Mouse (Mus musculus) embryonic facial prominence, embryonic 12.5 days (tissue): ENCODE measurements around the gene Myh10. TPM values are rescaled to one million over a fixed set of nuclear protein-coding genes. Genes with fewer than 3 reads are reported as not detected.
"Not testable (repeated sequence)": the region's sequence is repeated elsewhere in the genome, so short reads cannot be mapped to it uniquely, and the experiment has no call there.

Source experiments
- ATAC-seq: fragments of 200-750 bp; cut with Nextera tagmentation; 2 replicates; pipeline ENCODE4 v1.8.0; 2017; ENCODE audit not compliant: insufficient number of reproducible peaks, insufficient read depth, low FRiP score, low TSS enrichment
- H3K27ac ChIP-seq: fragments of 300-500 bp; sonication (generic); 2 replicates; pipeline ENCODE4 v1.5.1; 2016; ENCODE audit warnings: mild to moderate bottlenecking
- H3K27me3 ChIP-seq: fragments of 300-500 bp; sonication (generic); 2 replicates; pipeline ENCODE4 v1.6.1; 2016; ENCODE audit warnings: mild to moderate bottlenecking, moderate library complexity
- H3K36me3 ChIP-seq: fragments of 300-500 bp; sonication (generic); 2 replicates; pipeline ENCODE4 v1.6.1; 2016; ENCODE audit warnings: mild to moderate bottlenecking
- H3K4me1 ChIP-seq: fragments of 300-500 bp; sonication (generic); 2 replicates; pipeline ENCODE4 v1.6.1; 2016
- H3K4me2 ChIP-seq: fragments of 300-500 bp; sonication (generic); replicated peaks from 2 replicates; pipeline ENCODE4 v1.6.1; 2016; ENCODE audit warnings: mild to moderate bottlenecking, moderate library complexity
- H3K4me3 ChIP-seq: fragments of 300-500 bp; sonication (generic); 2 replicates; pipeline ENCODE4 v1.5.1; 2016; ENCODE audit warnings: mild to moderate bottlenecking
- H3K9ac ChIP-seq: fragments of 300-500 bp; sonication (generic); 2 replicates; pipeline ENCODE4 v1.6.1; 2016; ENCODE audit warnings: mild to moderate bottlenecking, moderate library complexity
- H3K9me3 ChIP-seq: fragments of 300-500 bp; sonication (generic); 2 replicates; pipeline ENCODE4 v1.6.1; 2016; ENCODE audit warnings: mild to moderate bottlenecking, moderate library complexity
- WGBS: fragments of 180-500 bp; shearing (Covaris S2); methylation state at CpG from one replicate; pipeline ENCODE4 v1.1.7; 2016; 5-methylcytosine and 5-hydroxymethylcytosine counted together
- polyA plus RNA-seq: library from polyadenylated mRNA; unstranded; fragments of >200 nt; fragmentation: Nextera tagmentation; extraction: Ambion mirVana; gene quantifications from 2 replicates; pipeline ENCODE4 v1.2.1, GENCODE M21; 2016

The Myh10 gene
- polyA plus RNA-seq, 1 experiment from 2014 or later = 169 TPM

- Histone ChIP-seq H3K4me3 (no peak overlapping the region), H3K4me2 (no peak overlapping the region), H3K9me3 (no peaks in the 10 kb centered on the region), H3K36me3 (peaks cover 57% of the 10 kb centered on the region), H3K27me3 (no peaks in the 10 kb centered on the region), H3K9ac (no peak overlapping the region), H3K4me1 (no peaks in the 10 kb centered on the region), H3K27ac (no peak overlapping the region)
- 92% methylated on average over 15 of the region's 15 CpGs for WGBS
- no peak for ATAC-seq
These were observed 131.0 kb downstream of the Myh10 start for GRCm38 (mm10) chr11:68822326-68822725.

- Histone ChIP-seq H3K9ac (no peak overlapping the region), H3K9me3 (no peaks in the 10 kb centered on the region), H3K4me1 (no peaks in the 10 kb centered on the region), H3K27me3 (no peaks in the 10 kb centered on the region), H3K27ac (no peak overlapping the region), H3K36me3 (peaks cover 48% of the 10 kb centered on the region), H3K4me3 (no peak overlapping the region), H3K4me2 (no peak overlapping the region)
- WGBS = 79% methylated on average over 3 of the region's 3 CpGs
- no peak for ATAC-seq
These were observed 135.4 kb downstream of the Myh10 start for GRCm38 (mm10) chr11:68826735-68827134.

DNA sequence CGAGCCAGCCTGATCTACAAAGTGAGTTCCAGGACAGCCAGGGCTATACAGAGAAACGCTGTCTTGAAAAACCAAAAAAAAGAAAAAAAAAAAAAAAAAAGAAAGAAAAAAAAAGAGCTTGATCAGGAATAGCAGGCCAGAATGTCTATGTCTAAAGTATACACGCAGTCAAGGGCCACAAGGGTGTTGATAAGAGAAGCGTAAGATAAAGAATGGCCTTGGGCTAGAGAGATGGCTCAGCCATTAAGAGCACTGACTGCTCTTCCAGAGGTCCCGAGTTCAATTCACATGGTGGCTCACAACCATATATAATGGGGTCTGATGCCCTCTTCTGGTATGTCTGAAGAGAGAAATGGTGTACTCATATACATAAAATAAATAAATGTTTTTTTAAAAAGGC lies 140.2 kb downstream of the Myh10 start:
- H3K36me3 ChIP-seq = peaks cover 70% of the 10 kb centered on the region
- H3K4me2 ChIP-seq, H3K9ac ChIP-seq, H3K4me1 ChIP-seq, H3K27me3 ChIP-seq, H3K9me3 ChIP-seq, H3K27ac ChIP-seq, ATAC-seq, H3K4me3 ChIP-seq: not testable (repeated sequence)
- WGBS = 94% methylated on average over 5 of the region's 5 CpGs

- Histone ChIP-seq H3K36me3 (peaks cover 64% of the 10 kb centered on the region), H3K4me1 (no peaks in the 10 kb centered on the region), H3K4me2 (no peak overlapping the region), H3K9me3 (no peaks in the 10 kb centered on the region), H3K4me3 (no peak overlapping the region), H3K9ac (no peak overlapping the region), H3K27me3 (no peaks in the 10 kb centered on the region), H3K27ac (no peak overlapping the region)
- no peak for ATAC-seq
- 56% methylated on average over 4 of the region's 4 CpGs for WGBS
These were observed 141.4 kb downstream of the Myh10 start for GRCm38 (mm10) chr11:68832793-68833192.

DNA sequence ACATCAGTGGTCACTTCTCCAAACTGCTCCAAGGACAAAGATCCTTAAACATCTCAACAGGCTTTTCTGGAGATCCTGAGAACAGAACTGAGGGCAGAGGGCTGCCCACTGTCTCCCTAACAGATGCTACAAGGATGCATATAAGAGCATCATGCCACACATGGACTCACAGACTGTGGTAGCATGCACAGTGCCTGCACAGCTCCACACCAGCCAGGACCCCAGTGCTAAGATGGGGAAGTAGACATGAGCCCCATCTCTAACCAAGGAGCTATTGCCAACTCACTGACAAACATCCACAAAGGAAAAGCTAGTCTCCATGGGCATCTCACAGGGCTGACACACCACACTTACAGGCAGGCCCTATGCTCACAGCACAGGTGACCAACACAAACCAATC lies 142.2 kb downstream of the Myh10 start:
- H3K4me3 ChIP-seq = no peak overlapping the region
- H3K27ac ChIP-seq = no peak overlapping the region
- no peaks in the 10 kb centered on the region for H3K27me3 ChIP-seq
- no peak for ATAC-seq
- no peaks in the 10 kb centered on the region for H3K4me1 ChIP-seq
- no peak overlapping the region for H3K4me2 ChIP-seq
- no peaks in the 10 kb centered on the region for H3K9me3 ChIP-seq
- no peak overlapping the region for H3K9ac ChIP-seq
- H3K36me3 ChIP-seq = peaks cover 62% of the 10 kb centered on the region

DNA sequence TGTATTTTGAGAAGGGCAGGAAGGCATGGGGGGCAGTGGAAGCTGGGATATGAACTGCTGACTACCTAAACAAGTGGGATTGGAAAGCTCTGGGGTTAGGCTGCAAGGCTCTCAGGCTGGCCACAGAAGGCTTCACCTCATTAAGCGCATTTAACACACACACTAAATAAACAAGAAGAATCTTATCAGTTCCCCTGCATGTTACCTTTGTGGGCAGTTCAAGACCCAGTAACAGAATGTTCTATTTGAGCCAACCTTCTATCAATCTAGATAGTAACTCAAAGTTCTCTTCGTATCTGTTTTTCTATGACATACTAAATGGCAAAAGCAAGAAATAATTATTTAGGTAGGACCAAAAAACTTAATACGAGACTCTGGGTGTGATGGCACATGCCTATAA lies 143.7 kb downstream of the Myh10 start:
- no peak for ATAC-seq
- Histone ChIP-seq H3K9me3 (no peaks in the 10 kb centered on the region), H3K4me1 (no peaks in the 10 kb centered on the region), H3K36me3 (peaks cover 63% of the 10 kb centered on the region), H3K4me2 (no peak overlapping the region), H3K9ac (no peak overlapping the region), H3K27ac (no peak overlapping the region), H3K27me3 (no peaks in the 10 kb centered on the region), H3K4me3 (no peak overlapping the region)
- WGBS = 93% methylated on average over 3 of the region's 3 CpGs

GRCm38 (mm10) chr11:68839606-68840005 lies 148.2 kb downstream of the Myh10 start:
- no peak overlapping the region for H3K4me3 ChIP-seq
- H3K4me1 ChIP-seq = no peaks in the 10 kb centered on the region
- no peak overlapping the region for H3K27ac ChIP-seq
- H3K4me2 ChIP-seq = no peak overlapping the region
- 91% methylated on average over 5 of the region's 5 CpGs for WGBS
- H3K27me3 ChIP-seq = no peaks in the 10 kb centered on the region
- H3K9me3 ChIP-seq = no peaks in the 10 kb centered on the region
- ATAC-seq = no peak
- H3K9ac ChIP-seq = no peak overlapping the region
- H3K36me3 ChIP-seq = peaks cover 64% of the 10 kb centered on the region

GRCm38 (mm10) chr11:68850862-68851261 lies 159.5 kb downstream of the Myh10 start:
- Histone ChIP-seq H3K4me2 (peak overlapping the region; percentile 20; the same call in 1 of the 2 replicates), H3K9me3 (no peaks in the 10 kb centered on the region), H3K27ac (no peak overlapping the region), H3K9ac (peak overlapping the region; percentile 12; the same call in 1 of the 2 replicates), H3K4me3 (no peak overlapping the region), H3K36me3 (no peaks in the 10 kb centered on the region), H3K4me1 (peaks cover 17% of the 10 kb centered on the region), H3K27me3 (no peaks in the 10 kb centered on the region)
- 89% methylated on average over 7 of the region's 7 CpGs for WGBS
- no peak for ATAC-seq

- no peaks in the 10 kb centered on the region for H3K36me3 ChIP-seq
- H3K27me3 ChIP-seq = no peaks in the 10 kb centered on the region
- H3K4me2 ChIP-seq = peak overlapping the region; percentile 62
- ATAC-seq = no peak
- peak overlapping the region; percentile 82 for H3K9ac ChIP-seq
- H3K9me3 ChIP-seq = no peaks in the 10 kb centered on the region
- WGBS = 2% methylated on average over 13 of the region's 13 CpGs
- peak overlapping the region; percentile 70 for H3K4me3 ChIP-seq
- H3K4me1 ChIP-seq = peaks cover 17% of the 10 kb centered on the region
- H3K27ac ChIP-seq = peak overlapping the region; percentile 97
These were observed 160.5 kb downstream of the Myh10 start for GRCm38 (mm10) chr11:68851644-68852485.

- H3K9me3 ChIP-seq = no peaks in the 10 kb centered on the region
- H3K36me3 ChIP-seq = no peaks in the 10 kb centered on the region
- H3K4me3 ChIP-seq = peak overlapping the region; percentile 70
- ATAC-seq = peak; percentile 73
- H3K9ac ChIP-seq = peak overlapping the region; percentile 82
- H3K4me1 ChIP-seq = peaks cover 17% of the 10 kb centered on the region
- no peaks in the 10 kb centered on the region for H3K27me3 ChIP-seq
- peak overlapping the region; percentile 62 for H3K4me2 ChIP-seq
- WGBS = under 1% methylated on average over 35 of the region's 36 CpGs
- H3K27ac ChIP-seq = peak overlapping the region; percentile 97
These were observed 161.1 kb downstream of the Myh10 start for GRCm38 (mm10) chr11:68852486-68852901.

DNA sequence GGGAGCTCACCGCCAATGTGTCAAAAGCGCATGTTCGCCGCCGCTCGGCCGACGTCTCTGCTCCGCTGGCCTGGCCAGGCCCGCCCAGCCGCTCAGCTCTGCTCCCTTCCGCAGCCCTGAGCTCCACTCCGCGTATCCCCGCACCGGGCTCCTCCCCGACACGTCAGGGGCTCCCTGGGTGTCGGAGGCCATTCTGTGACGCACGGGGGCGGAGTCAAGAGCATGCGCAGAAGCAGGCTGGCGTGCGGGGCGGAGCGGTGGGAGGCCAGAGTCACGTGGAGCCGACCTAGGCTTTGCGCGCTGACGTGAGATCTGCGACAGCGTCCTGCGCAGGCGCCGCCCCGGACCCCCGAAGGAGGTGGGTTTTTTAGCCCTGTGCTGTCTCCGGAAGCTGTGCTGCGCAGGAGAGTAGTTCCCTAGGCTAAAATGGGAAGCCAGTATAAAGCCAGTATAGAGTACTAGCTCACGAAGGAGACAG lies 161.6 kb downstream of the Myh10 start:
- peak; percentile 99 for ATAC-seq
- Histone ChIP-seq H3K4me1 (peaks cover 17% of the 10 kb centered on the region), H3K4me2 (peak overlapping the region; percentile 62), H3K36me3 (no peaks in the 10 kb centered on the region), H3K9ac (peak overlapping the region; percentile 82), H3K27me3 (no peaks in the 10 kb centered on the region), H3K9me3 (no peaks in the 10 kb centered on the region), H3K27ac (peak overlapping the region; percentile 97), H3K4me3 (peak overlapping the region; percentile 70)
- under 1% methylated on average over 42 of the region's 42 CpGs for WGBS
